Mouse (Mus musculus): ENCODE results near the gene Gnb5.

Gene Gnb5

DNA sequence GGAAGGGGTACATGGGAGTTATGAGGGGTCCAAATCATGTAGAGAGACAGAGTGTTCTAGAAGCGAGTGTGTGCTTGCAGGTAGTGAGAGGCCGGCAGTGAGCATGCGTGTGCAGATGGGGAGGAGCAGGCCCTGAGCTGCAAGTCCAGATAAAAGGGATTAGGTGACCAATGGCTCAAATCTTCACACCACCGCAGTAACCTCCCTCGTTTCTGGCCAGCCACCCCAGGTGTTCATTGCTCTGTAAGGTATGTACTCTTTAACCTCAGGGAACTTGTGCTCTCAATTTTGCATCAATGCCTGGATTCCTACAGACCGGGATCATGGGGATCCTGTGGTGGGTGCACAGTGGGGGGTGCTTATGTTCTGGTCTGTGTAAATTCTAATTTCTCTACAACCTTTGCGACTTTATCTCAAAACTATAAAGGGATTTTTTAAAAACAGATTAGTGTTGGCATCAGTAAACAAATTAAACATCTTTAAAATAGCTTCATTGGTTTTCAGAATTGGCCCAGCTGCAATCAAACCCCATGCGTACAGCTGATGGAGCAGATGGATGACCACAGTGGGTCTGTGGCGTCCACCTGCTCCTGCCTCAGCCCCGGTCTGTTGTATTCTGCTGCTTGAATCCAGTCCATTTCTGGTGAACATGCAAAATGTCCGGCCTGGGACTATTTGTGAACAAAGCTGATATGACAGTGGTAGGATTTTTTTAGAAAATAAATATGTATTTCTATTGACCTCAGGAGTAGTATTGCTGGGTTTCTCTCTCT is at the start of gene Gnb5:
Gnb5 (plus strand) TSS at position 163 of the 773 bp plus-strand sequence.
- peak; percentile 89 to 91 for DNase-seq

- DNase-seq: no peak
Observed at GRCm38 (mm10) chr9:75258792-75259191, 47.3 kb upstream of the Gnb5 start.

DNA sequence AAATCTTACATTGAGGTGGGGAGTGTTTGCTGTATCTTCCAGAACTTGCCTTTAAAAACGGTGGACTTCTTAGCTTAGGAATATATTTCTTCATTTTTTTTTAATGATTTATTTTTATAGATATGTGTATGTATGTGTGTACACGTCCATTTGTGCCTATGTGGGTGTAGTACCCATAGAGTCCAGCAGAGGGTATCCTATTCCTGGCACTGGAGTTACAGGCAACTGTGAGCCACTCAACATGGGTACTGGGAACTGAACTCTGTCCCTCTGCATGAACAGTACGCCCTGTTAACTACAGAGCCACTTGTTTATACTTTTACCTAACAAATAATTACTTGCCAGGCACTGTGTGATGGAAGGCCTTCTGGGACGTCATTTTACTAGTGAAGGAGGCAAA is 46.4 kb upstream of the Gnb5 start:
- DNase-seq: no peak

GRCm38 (mm10) chr9:75261332-75261872 is 44.7 kb upstream of the Gnb5 start:
- DNase-seq: no peak

GRCm38 (mm10) chr9:75262235-75262826 is 43.8 kb upstream of the Gnb5 start:
- no peak for DNase-seq

GRCm38 (mm10) chr9:75264008-75264718 is 41.9 kb upstream of the Gnb5 start:
- DNase-seq: no peak

- DNase-seq: no peak
Observed at GRCm38 (mm10) chr9:75267147-75267546, 38.9 kb upstream of the Gnb5 start.

- no peak for DNase-seq
Observed at GRCm38 (mm10) chr9:75270382-75270781, 35.7 kb upstream of the Gnb5 start.

DNA sequence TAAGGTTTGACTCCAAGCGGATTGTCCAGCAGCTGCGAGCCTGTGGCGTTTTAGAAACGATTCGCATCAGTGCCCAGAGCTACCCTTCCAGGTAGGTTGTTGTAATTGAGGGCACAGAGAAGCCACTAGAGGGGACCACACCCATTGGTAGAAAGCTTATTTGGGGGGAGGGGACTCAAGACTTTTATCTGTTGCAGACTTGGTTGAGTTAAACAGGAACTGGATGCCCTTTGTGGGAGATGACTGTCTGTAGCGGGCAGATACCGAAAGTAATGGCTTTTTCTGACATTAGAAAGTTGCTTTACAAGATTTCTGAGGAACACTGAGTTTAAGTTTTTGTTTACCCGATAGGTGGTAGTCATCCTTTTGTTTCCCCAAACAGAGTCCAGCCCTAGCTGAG is 34.5 kb upstream of the Gnb5 start:
- no peak for DNase-seq

DNA sequence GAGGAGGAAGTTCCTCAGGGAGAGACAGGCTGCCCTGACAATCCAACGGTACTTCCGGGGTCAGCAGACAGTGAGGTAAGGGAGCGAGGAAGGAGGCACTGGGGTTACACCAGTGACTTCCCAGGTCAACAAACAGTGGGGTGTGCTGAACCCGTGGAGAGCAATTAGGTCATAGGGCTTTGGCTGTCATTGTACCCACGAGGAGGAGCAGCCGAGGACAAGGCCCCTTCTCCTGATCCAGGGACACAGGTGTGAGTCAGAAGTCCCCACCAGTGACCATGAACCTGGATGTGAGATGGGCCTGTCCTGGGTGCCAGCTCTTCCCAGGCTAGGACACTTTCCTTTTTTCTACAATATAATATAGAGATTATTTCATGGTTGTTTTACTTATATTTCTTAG is 32.4 kb upstream of the Gnb5 start:
- DNase-seq: no peak

GRCm38 (mm10) chr9:75274486-75274885 is 31.6 kb upstream of the Gnb5 start:
- no peak for DNase-seq

- no peak for DNase-seq
Observed at GRCm38 (mm10) chr9:75275051-75275450, 31.0 kb upstream of the Gnb5 start.

- DNase-seq: peak; percentile 63 to 80
Observed at GRCm38 (mm10) chr9:75280814-75281213, 25.3 kb upstream of the Gnb5 start.

- no peak for DNase-seq
Observed at GRCm38 (mm10) chr9:75282179-75282578, 23.9 kb upstream of the Gnb5 start.

- DNase-seq: peak; percentile 80 to 84
Observed at GRCm38 (mm10) chr9:75282830-75283229, 23.3 kb upstream of the Gnb5 start.

- DNase-seq: peak; percentile 80 to 83
Observed at GRCm38 (mm10) chr9:75283636-75284035, 22.5 kb upstream of the Gnb5 start.

DNA sequence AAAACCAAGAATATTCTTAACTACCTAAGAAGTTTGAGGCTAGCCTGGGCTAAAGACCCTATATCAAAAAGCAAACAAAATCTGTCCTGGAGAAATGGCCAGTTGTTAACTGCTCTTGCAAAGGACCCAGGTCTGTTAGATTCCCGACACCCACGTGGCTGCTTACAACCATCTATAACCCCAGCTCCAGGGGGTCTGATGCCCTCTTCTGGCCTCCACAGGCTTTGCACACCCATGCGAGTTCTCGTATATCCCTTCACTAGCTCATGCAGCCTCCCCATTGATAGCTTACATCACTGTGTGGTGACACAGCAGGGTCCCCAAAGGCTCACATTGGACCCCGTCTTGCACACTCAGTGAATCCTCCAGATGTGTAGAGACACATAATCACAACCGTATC is 20.7 kb upstream of the Gnb5 start:
- no peak for DNase-seq

DNA sequence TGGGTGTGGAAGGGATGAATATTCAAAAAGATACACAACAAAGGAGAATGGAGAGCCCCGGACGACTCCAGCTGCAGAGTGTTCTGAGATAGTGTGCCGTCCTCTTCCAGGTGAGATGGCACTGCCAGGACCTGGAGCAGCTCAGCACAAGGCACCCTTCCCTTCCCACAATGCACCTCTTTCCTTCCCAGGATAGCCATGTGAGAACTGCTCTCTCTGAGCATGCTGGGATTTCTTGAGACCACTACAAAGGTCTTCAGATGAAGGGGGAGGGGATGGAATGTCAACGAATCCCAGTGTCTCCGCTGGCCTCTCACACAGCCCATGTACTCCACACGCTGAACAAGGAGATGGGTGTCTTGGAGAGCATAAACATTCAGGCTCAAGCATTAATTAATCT is 18.5 kb upstream of the Gnb5 start:
- DNase-seq: no peak

GRCm38 (mm10) chr9:75289545-75289944 is 16.5 kb upstream of the Gnb5 start:
- peak in 1 of 2 experiments; percentile 60 for DNase-seq

GRCm38 (mm10) chr9:75299342-75299741 is 6.7 kb upstream of the Gnb5 start:
- DNase-seq: no peak

DNA sequence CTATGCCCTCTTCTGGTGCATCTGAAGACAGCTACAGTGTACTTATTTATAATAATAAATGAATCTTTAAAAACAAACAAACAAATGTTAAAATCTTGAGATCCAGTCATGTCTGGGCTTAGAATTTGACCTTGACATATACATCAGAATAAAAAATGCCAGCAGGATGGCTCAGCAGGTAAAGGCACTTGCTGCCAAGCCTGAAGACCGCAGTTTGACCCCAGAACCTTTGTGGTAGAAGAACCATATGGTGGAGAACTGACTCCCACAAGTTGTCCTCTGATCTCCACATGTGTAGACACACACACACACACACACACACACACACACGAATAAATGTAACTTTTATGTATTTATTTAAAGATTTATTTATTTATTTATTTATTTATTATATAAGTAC is 3.1 kb upstream of the Gnb5 start:
- DNase-seq: no peak

DNA sequence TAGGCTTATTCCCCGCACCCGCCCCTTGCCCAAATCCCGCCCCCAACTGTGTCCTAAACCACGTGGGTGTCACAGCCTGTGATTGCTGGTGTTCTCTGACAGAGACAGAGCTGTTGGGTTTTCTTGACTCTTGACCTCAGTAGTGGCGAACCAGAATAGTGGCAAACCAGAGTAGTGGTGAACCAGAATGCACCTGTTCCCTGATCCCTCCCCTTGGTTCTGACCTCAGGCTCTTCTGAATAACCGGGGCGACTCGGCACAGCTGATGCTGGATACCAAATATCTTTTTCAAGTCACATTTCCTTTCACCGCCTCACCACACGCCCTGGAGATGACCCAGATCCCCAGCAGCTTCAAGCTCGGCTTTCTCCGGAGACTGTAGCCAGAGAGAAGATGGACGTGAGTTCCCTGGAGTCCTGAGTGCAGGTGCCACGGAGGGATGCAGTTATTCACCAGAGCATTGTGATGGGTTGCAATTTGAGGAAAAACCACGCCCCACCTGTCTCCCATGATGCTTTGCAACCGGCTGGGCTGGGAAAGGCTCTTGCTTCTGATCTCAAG is 2.3 kb upstream of the Gnb5 start:
- peak; percentile 54 to 68 for DNase-seq

GRCm38 (mm10) chr9:75304286-75304685 is 1.8 kb upstream of the Gnb5 start:
- no peak for DNase-seq
